Mouse (Mus musculus): ENCODE results near the gene Secisbp2l.

The Secisbp2l gene

DNA sequence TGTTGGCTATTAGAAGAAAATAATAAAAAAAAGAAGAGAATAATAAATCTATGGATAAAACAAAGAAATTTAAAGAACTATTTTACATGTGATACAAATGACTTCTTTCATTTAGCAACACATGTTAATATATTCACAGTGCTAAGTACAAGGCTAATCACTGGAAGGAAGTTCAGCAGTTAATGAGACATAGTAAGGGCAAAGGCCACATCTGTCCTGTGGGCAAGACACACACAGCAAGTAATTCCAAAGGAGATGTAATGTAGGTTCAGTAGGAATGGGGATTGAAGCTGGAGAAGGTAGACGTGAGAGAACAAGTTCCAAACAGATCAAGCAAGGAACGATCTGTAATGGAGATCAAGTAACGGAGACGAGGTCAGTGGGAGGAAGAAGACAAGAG, 1.7 kb upstream of the Secisbp2l start:
- no peak for DNase-seq (ENCODE audit: low read depth in 2 of 2, low spot score in 2 of 2)

DNA sequence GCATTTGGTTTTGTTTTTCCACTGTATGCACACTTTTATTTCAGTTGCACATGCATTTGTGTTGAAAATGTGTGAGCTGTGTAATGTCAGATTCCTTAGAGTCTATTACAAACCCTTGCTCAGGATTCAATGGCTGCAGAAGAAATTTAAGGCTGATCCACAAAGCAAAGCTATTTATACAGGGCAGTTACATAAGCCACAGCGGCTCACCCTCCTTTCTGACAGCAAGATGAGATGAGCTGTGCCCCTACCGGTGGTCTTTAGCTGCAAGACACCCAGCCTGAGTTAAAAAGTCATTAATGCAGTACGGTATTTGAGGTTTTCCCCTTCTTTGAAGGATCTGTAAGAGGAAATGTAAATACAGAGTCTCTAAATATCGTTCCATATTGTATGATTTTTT, 1.2 kb upstream of the Secisbp2l start:
- no peak for DNase-seq (ENCODE audit: low read depth in 2 of 2, low spot score in 2 of 2)

DNA sequence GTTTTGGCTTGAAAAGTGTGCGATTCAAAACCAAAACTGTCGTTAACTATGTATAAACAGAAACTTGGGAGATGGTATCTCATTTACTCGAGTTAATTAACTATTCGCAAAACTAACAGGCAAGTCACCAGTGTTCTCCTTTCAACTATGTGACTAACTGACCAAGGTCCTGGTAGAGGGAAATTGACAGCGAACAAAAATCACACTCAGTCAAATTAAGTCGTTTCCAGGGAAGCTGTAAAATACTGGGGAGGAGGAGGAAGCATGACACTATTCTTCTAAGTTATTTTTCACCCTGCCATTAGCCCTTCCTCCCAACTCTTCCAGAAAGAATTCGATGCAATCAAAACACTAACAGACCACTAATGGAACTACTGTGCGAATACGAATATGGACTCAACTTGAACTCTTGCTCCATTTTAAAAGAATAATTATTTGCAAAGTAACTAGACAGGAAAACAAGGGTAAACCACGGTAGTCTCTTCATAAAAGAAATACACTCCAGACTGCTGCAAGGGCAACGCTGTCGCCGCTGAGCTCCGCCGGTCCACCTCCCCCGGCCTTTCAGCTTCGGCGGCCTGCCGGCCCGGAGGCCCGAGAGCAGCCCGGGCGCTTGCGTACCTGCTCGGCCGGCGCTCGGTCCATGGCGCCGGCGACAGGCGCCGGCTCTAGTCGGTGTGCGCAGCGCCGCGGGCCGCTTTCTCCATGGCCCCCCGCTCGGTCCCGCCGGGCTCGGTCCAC, 522 bp downstream of the Secisbp2l start:
- no peak for DNase-seq (ENCODE audit: low read depth in 2 of 2, low spot score in 2 of 2)

DNA sequence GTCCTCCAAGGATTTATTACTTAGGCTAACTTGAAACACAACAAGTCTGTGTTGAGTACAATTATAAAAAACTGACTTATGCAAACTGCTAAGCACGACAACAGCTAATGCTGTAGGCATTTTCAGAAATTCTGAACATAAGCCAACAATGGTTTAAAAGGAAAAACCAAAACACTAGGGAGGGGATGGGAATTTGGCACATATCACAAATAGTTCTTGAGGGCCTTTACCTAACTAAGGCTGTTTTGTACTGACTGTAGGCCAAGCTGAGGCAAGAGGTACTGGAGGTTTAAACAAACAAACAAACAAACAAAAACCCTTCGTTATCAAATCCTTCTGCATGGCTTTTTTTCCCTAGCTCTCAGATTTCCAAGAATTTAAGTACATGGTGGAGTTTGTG, 1.7 kb downstream of the Secisbp2l start:
- no peak for DNase-seq (ENCODE audit: low read depth in 2 of 2, low spot score in 2 of 2)

DNA sequence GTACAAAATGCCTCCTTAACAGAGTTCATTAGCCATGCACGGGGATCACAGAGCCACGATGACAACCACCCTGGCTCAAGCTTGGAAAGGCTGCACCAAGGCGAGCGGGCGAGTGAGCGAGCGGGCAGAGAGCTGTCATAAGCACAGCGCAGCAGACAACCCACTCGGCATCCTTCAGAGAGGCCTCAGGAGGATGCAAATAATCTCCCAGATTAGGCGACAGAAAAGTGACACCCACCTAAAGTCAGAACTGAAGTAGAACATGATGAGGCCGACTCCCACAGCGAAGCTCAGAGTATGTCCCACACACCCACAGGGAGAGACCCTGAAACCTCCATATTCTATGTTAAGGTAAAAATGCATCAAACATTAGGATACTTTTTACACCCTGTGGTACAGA, 4.3 kb downstream of the Secisbp2l start:
- DNase-seq (ENCODE audit: low read depth in 2 of 2, low spot score in 2 of 2): no peak

DNA sequence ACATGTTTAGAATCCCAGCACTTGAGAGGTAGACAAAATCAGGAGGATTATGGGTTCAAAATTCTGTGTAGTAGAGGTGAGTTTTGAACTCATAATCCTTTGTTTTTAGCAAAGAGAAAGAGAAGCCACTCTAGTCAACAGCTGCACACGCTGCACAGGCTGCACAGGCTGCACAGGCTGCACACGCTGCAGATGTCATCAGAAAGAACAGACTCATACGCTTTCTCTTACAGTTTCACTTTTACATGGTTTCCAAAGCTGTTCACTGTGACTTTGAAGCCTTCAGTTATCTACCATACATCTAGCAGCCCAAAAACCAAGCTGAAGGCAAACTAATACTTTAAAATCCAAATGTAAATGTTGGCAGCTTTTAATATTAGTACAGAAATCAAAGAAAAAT, 5.7 kb downstream of the Secisbp2l start:
- no peak for DNase-seq (ENCODE audit: low read depth in 2 of 2, low spot score in 2 of 2)

DNA sequence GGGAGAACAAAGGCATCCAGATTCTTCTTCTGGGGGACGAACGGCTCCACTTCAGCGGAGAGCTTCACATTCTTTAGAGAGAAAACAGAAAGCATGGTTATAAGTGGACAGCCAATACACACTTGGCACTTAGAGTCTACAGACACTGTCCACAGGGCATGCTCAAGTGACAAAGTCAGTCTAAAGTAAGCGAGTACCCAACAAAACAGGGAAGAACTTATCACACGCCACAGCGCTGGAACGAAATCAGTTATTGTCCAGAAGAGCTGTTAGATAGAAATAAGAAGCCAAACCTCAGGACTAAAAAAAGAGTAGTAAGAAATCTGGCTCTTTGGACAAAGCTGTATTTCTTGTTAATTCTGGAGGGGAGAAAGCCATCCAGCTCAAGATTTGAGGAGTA, 7.0 kb downstream of the Secisbp2l start:
- DNase-seq (ENCODE audit: low read depth in 2 of 2, low spot score in 2 of 2): no peak

DNA sequence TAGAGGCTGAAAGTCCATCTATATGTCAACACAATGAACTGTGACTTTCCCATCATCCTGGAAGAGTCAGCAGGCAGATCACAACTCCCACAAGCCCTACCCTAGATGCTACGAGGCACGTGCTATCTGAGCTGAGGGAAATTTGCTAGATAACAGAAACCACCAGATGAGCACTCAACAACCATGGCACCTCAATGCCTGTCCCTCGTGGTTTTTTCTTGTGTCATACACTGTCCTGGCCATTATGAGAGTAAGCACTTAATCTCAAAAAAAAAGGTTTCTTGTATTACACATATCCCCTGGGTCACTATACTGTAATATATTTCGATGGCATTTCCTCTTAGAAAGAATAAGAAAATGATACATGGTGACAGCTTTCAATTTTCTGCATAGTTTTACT, 7.8 kb downstream of the Secisbp2l start:
- no peak for DNase-seq (ENCODE audit: low read depth in 2 of 2, low spot score in 2 of 2)

DNA sequence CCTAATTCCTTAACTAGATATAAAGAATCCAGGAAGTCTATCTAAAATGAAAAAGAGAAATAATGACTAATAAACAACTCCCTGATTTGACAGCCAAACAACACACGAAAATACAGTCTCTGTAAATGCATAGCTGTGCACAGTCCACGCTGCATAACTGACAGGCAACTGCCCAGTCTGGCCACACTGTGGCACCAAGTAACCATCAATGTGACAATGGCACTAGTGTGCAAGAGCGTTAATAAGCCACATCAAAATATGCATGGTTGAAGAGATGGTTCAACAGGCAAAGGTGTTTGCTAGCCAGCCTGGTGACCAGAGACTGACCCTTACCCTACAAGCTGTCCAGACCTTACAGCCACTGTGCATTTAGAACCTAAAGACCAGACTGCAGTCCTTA, 17.6 kb downstream of the Secisbp2l start:
- DNase-seq (ENCODE audit: low read depth in 2 of 2, low spot score in 2 of 2): no peak

DNA sequence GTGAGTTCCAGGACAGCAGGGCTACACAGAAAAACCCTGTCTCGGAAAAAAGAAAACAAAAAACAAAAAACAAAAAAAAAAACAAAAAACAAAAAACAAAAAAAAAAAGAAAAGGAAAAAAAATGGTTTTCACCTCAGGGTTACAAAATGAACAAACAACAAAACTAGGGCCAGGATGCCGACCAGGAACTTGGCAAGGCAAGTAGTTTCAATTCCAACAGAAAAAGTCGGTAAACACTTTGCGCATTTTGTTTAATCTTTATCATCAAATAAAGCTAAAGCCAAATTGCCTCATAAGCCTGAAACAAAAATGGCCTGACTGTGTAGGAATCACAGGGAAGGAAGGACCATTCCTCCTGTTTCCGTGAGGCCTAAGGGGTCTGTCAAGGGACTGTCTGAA, 18.1 kb downstream of the Secisbp2l start:
- no peak for DNase-seq (ENCODE audit: low read depth in 2 of 2, low spot score in 2 of 2)

DNA sequence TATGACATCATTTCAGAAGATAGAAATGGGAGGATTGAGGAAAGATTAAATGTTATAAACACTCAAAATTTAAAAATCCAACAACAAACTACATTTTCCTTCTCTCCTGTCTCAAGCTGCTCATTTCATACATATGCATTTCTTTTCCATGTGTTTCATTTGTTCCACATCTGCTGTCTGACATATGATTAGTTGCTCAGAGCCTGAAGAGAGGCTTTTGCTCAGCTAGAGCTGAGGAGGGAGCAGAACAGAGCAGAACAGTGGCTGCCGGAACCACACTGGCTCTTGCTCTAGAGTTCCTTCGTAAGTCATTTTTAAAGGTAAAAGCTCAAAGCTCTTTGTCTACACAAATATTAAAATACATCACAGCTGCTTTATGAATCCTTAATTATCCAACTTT, 33.3 kb downstream of the Secisbp2l start:
- no peak for DNase-seq (ENCODE audit: low read depth in 2 of 2, low spot score in 2 of 2)

DNA sequence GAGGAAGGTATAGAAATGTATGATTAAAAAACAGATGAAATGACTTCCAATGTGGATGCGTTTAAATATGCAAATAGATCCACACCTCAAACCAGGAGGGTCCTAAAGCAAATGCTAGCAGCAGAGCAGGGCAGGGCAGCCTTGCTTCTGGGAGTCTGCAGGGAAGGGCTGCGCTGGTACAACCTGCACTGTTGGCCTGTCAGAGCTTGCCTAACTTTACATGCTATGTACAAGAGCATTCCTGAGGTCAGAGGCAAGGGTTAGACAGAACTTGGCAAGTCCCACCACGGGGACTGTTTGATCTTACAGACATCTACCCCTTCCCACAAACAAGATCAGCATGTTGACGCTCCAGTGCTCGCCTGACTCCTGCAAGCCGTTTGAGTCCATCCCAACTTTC, 43.3 kb downstream of the Secisbp2l start:
- no peak for DNase-seq (ENCODE audit: low read depth in 2 of 2, low spot score in 2 of 2)

DNA sequence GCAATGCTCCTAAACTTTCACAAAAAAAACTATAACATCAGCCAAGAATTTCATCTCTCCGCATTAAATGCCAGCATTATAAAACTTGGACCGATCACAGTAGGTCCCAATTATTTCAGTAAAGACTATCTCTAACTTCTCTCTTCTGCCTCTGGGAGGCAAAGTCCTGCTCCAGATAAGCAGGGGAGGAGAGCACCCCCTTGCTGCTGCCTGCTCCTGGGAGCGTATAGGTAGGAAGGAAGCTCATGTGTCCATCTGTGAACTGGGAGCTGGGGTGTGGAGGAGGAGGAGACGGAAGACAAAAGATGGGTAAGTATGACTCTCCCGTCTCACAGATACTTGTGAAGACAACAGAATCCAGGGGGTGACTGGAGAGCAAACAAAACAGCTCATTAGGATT, 44.0 kb downstream of the Secisbp2l start:
- DNase-seq (ENCODE audit: low read depth in 2 of 2, low spot score in 2 of 2): no peak

DNA sequence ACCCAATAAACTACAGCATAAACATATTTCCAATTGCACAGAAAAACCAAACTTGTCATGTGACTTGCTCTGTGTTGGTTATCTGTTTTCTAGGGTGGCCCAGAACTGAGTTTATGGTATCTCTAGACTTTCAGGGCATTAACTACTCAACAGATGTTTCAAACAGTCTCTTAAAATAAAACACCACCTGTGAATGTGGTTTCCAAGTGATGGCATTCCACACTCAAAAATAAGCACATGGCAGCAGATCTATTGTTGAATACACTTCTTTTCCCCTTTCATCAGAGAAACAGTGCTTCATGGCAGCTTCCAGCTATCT, 46.7 kb downstream of the Secisbp2l start:
- DNase-seq (ENCODE audit: low read depth in 2 of 2, low spot score in 2 of 2): no peak

DNA sequence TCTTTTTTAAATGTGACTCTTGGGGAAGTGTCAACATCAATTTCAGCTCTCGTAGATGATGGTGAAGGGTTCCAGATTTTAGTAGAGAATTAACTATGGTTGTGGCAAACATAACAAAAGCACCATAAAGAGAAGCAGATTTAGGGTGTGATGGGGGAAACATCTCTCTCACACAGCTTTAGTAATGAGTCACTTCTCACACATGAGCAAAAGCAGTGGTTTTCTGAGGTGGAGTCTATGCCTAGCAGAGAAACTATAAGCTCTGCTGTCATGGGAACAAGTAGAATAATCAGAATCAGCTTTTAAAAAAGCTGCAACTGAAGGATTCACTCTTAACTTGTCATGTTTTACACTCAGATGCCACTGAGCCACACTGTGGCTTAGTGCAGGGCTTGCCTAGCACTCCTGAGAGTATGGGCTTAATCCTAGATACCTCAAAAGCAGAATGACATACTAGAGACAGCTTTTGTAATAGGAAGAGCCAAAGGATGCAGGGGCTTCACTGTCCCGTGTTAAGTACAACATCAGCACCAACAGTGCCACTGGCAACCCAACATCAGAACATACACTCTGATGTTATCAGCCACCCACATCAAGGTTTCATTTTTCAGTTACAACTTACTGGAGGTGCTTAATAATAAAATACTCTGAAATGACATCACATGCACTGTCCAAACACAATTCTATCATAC, 47.2 kb downstream of the Secisbp2l start:
- no peak for DNase-seq (ENCODE audit: low read depth in 2 of 2, low spot score in 2 of 2)

DNA sequence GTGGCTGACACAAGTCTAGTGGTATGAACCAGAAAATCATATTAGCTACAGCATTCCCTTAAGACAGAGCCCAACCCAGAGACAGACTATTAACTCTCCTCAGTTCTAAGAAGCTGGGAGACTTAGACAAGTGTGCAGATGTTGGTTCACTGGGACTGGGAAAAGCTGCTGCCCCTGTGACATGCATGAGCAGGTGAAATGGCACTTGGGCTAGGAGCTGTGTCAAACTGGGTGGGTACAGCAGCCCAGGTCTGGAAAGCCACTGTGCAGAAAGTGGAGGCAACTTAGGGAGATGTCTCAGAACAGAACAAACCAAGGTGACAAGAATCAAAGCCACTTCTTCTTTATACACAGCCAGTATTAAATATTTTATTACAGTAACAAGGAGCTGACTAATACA, 47.9 kb downstream of the Secisbp2l start:
- no peak for DNase-seq (ENCODE audit: low read depth in 2 of 2, low spot score in 2 of 2)

DNA sequence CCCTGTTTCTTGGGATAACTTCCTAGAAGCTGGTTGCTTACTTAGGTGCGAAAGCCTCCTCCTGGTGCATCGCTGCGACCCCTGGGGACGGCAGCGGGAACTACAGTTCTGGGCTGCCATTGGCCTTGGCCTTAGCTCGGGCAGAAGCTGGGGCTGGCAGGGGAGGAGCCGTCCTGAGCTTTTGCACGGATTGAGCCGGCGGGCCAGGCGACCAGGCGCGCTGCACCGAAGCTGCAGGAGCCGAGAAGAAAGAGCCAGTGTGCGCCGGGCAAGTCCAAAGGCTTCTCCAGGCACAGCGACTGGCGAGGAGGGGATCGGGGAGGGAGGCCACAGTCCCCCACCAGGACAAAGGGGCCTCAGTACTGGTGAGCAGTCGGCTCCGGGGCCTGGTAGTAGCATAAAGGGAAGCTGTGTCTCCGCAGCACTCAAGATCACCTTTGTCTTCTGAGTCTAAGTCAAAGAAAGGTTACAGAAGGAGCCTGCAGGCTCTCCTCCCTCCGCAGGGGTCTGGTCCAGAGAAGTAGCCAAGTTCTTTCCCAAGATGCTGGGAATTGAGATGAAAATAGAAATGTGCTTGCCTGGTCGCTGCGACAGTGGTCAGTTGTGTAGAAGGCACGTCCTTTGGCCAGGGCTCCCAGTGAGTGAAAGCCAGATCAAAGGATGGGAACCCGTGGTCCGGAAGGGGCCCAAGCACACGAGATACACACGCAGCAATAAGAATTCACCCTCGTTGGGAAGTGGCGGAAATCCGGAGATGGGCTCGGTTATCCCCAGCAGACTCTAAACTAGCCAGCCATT, 50.7 kb downstream of the Secisbp2l start:
- peak; percentile 77 to 83 for DNase-seq (ENCODE audit: low read depth in 2 of 2, low spot score in 2 of 2)

DNA sequence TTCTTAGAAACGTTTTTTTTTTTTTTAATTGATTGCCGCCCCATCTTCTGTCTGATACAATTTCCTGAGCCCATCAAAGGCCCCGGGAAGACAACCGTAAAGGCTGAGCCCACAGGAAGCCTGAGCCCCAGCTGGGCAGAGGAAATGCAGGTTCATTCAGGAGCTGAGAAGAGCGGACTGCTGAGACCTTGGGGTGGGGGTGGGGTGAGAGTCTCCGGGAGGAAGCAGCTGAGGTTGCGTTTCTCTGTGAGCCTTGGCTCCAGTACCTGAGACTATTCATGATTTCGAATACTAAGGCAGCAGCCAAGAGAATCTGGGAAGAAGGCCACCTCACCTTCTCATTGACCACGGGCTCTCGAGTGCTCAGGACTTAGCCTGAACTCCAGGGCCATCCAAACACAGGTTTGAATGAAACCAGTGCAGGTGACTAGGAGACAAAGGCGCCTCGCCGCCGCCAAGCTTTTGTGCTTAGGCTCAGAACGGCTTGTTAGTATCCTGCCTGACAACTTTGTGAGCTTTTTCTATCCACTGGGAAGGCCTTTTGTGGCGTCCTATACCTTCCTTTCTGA, 58.0 kb downstream of the Secisbp2l start:
- no peak for DNase-seq (ENCODE audit: low read depth in 2 of 2, low spot score in 2 of 2)

DNA sequence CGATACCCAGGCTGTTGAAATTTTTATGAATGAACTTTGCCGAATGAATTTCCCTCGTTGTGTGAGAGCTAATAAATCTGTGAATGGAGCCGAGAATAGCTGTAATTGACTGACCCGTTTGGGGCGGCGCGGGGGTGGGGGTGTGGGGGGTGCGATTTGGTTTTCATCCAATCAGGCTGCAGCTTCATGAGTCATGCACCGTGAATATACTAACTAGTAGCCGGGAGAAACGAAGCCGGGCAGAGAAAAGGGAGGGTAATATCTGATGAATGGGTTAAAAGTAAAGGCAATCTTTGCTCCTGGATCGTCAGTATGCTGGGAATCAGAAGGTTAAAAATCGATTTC, 58.6 kb downstream of the Secisbp2l start, which contains the start of gene Shc4:
TSS of gene Shc4 (minus strand) at position 63 of the 345 bp plus-strand sequence.
- no peak for DNase-seq (ENCODE audit: low read depth in 2 of 2, low spot score in 2 of 2)

DNA sequence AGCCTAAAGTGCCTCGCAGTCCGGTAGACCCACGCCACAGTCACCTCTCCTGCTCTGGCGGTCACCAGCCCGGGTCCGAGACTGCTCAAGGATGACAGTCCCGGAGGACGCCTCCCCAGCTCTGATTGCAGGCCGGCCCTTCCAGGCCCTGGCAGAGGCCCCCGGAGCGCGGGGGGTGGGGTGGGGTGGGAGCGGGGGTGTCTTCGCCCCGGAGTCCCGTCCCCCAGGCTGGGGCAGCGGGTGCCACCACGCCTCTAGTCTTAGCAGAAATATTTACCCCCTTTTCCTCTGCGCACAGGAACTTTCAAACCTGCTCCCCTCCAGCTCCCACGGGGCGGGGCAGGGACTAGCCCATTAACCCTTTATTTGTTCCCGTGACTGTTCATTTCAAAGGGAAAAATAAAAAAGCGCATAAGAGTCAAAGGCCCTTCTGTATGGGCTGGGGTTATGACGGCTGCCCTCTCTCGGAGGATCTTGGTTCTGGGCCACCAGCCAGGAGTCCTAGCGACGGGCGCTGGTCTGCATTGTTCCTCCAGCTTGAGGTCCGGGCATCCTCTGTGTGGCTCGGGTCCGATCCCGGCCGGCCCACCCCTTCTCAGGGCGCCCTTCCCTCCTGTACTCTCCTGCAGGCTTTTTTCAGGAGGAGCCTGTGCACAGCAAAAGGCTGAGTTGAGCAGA, 59.1 kb downstream of the Secisbp2l start:
- DNase-seq (ENCODE audit: low read depth in 2 of 2, low spot score in 2 of 2): peak in 1 of 2 experiments; percentile 18

DNA sequence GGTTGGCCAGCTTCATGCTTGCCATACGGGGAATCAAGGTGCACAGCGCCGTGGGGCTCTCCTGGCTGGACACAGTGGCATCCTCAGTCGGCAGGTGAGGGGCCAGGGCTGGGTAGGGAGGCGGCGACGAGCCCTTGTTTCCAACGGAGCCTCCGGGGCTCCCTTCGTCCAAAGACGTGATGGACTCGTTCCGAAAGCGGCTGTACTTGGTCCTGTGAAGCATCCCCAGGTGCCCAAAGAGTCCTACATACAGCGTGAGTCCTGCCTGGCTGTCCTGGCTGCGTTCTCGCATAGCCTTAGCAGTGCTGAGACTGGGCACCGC, 59.6 kb downstream of the Secisbp2l start:
- no peak for DNase-seq (ENCODE audit: low read depth in 2 of 2, low spot score in 2 of 2)

DNA sequence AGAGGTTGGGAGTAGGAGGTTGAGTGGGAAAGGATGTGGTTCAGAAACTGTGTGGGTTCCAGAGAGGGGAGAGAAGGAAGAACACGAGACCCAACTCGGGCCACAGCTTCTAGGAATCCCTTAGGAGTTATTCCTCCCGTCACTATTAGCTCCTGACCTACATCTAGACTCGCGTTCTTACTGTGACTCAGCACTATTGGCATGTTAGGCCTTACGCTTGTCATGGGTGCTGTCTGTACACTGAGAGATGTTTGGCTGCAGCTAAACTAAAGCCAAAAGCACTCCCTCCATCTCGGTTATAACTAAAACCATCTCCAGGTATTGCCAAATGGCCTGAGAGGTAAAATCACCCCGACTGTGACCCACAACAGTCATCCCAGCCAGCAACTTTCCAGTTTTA, 66.1 kb downstream of the Secisbp2l start:
- DNase-seq (ENCODE audit: low read depth in 2 of 2, low spot score in 2 of 2): no peak
